Mouse (Mus musculus) c-Kit-positive CD71-negative TER-119-negative erythroid progenitor cells, embryonic 14.5 days (primary cell): ENCODE measurements around the gene Cotl1.
"Not testable (repeated sequence)": the region's sequence is repeated elsewhere in the genome, so short reads cannot be mapped to it uniquely, and the experiment has no call there.

Experiments
- DNase-seq: peaks from one replicate; pipeline ENCODE4 v3.0.0-alpha.2; 2013; ENCODE audit warnings: low read depth

The Cotl1 gene

GRCm38 (mm10) chr8:119840275-119840808, at the start of gene Cotl1:
Gene Cotl1, minus strand, starts transcription at chr8:119840544.
- peak; percentile 95 for DNase-seq

GRCm38 (mm10) chr8:119888012-119888411, 47.7 kb upstream of the Cotl1 start:
- DNase-seq = no peak

- no peak for DNase-seq
These were observed 46.8 kb upstream of the Cotl1 start for GRCm38 (mm10) chr8:119887130-119887529.

GRCm38 (mm10) chr8:119885612-119886011, 45.3 kb upstream of the Cotl1 start:
- no peak for DNase-seq

GRCm38 (mm10) chr8:119883281-119883680, 42.9 kb upstream of the Cotl1 start:
- DNase-seq = no peak

GRCm38 (mm10) chr8:119881917-119882316, 41.6 kb upstream of the Cotl1 start:
- no peak for DNase-seq

GRCm38 (mm10) chr8:119881301-119881700, 41.0 kb upstream of the Cotl1 start:
- no peak for DNase-seq

GRCm38 (mm10) chr8:119873181-119873580, 32.8 kb upstream of the Cotl1 start:
- no peak for DNase-seq

- DNase-seq = no peak
These were observed 29.3 kb upstream of the Cotl1 start for GRCm38 (mm10) chr8:119869616-119870015.

GRCm38 (mm10) chr8:119862749-119863148, 22.4 kb upstream of the Cotl1 start:
- no peak for DNase-seq

- DNase-seq = no peak
These were observed 22.0 kb upstream of the Cotl1 start for GRCm38 (mm10) chr8:119862390-119862734.

GRCm38 (mm10) chr8:119861706-119862389, 21.5 kb upstream of the Cotl1 start, which contains the start of gene Klhl36:
Gene Klhl36, plus strand, starts transcription at chr8:119862266.
- peak; percentile 82 for DNase-seq

- no peak for DNase-seq
These were observed 17.4 kb upstream of the Cotl1 start for GRCm38 (mm10) chr8:119857767-119858166.

- DNase-seq = no peak
These were observed 15.3 kb upstream of the Cotl1 start for GRCm38 (mm10) chr8:119855656-119856055.

- DNase-seq = no peak
These were observed 13.7 kb upstream of the Cotl1 start for GRCm38 (mm10) chr8:119854035-119854434.

- no peak for DNase-seq
These were observed 13.2 kb upstream of the Cotl1 start for GRCm38 (mm10) chr8:119853521-119853920.

GRCm38 (mm10) chr8:119847232-119847922, 7.0 kb upstream of the Cotl1 start:
- DNase-seq = no peak

- DNase-seq = not testable (repeated sequence)
These were observed 5.4 kb upstream of the Cotl1 start for GRCm38 (mm10) chr8:119845741-119846140.

- DNase-seq = no peak
These were observed 4.2 kb upstream of the Cotl1 start for GRCm38 (mm10) chr8:119844577-119844976.

GRCm38 (mm10) chr8:119843444-119843843, 3.1 kb upstream of the Cotl1 start:
- DNase-seq = peak; percentile 85

GRCm38 (mm10) chr8:119840905-119841411, 614 bp upstream of the Cotl1 start:
- DNase-seq = no peak

- DNase-seq = no peak
These were observed 824 bp downstream of the Cotl1 start for GRCm38 (mm10) chr8:119839419-119840021.

- no peak for DNase-seq
These were observed 1.4 kb downstream of the Cotl1 start for GRCm38 (mm10) chr8:119838983-119839340.
